ENCODE assay signal across 8 mouse cellular contexts in the genomic region with DNA sequence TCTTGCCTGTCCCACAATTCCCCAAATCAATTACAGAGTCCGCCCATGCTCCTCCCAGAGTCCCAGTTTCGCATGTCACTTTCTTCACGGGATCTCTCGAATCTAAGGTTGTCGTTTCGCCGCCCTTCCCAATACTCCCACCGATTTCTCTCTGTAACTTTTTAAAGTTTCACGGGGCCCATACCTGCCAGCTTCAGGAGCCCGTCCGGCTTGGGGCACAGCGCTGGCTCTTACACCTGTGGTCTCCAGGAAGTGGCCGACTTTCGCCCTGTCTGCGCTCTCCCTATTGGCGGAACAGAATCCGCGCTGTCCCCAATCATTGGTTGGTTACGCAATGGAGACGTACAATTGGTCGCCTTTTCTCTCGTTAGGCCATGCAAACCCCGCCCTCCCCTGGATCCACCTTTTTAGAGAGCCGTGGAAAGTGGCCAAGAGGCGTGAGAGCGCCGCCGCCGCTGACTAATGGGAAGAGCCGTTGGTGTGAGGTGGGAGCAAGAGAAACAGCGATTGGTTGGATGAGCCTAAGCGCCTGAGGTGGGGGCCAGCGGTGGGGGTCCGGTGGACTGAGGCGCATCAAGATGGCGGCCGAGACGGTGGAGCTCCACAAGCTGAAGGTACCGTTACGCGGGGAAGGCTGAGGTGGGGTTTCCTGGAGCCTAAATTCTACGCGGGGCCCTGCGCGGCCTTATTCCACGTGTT. TPM values are rescaled to one million over a fixed set of nuclear protein-coding genes. Genes with fewer than 3 reads are reported as not detected.
A peak's percentile ranks its signal among the peaks of the same experiment; 100 is the strongest.
DNase-seq lines count a peak whose midpoint lies in the region; ATAC-seq and TF ChIP-seq lines count a peak whose summit lies in the region.

Gene Ormdl2, minus strand, starts transcription at position 288 of the 699 bp plus-strand sequence.

- peak within 1 kb of the TSS; percentile 69 for H3K9ac ChIP-seq in hindbrain, postnatal 0 days (replicated peaks; ENCODE audit: low read length)

- H3K4me3 ChIP-seq in gastrocnemius, adult 2 months = peak within 1 kb of the TSS; percentile 99
- H3K4me3 ChIP-seq in hindbrain, postnatal 0 days (ENCODE audit: low read length) = peak within 1 kb of the TSS; percentile 76
- H3K4me3 ChIP-seq in left cerebral cortex, adult 2 months = peak within 1 kb of the TSS; percentile 88

- peak; percentile 98 for ATAC-seq in common myeloid progenitor, adult 5-6 weeks (replicated peaks; ENCODE audit: low read depth, poor library complexity, severe bottlenecking)
- ATAC-seq in hindbrain, postnatal 0 days = peak; percentile 100
- peak; percentile 98 for ATAC-seq in megakaryocyte, adult 5-6 weeks (ENCODE audit: poor library complexity, severe bottlenecking)

- under 1% methylated on average over 46 of the region's 46 CpGs for WGBS in hindbrain, postnatal 0 days

- H3K9me3 ChIP-seq in hindbrain, postnatal 0 days (ENCODE audit: low read length) = no peaks in the 10 kb centered on the region

- intact Hi-C loops in gastrocnemius, adult 2 months (cut with DNase I) = no loop called here
- intact Hi-C loops in left cerebral cortex, adult 2 months (cut with DNase I) = no loop called here

- peaks cover 31% of the 10 kb centered on the region for H3K36me3 ChIP-seq in hindbrain, postnatal 0 days (ENCODE audit: insufficient read depth, low read length)

- peak within 1 kb of the TSS; percentile 71 for H3K4me2 ChIP-seq in hindbrain, postnatal 0 days (ENCODE audit: low read depth, low read length)

- TF ChIP-seq CTCF in gastrocnemius, adult 2 months (IDR thresholded peaks at IDR 0.05) = no peak
- TF ChIP-seq CTCF in hindbrain, postnatal 0 days (IDR thresholded peaks at IDR 0.05; ENCODE audit: low read depth) = no peak; the same call in 1 of the 2 replicates
- no peak for TF ChIP-seq CTCF in left cerebral cortex, adult 2 months (IDR thresholded peaks at IDR 0.05)

- H3K27ac ChIP-seq in gastrocnemius, adult 2 months = peak within 1 kb of the TSS; percentile 96
- peak within 1 kb of the TSS; percentile 65; the same call in 1 of the 2 replicates for H3K27ac ChIP-seq in hindbrain, postnatal 0 days
- peak within 1 kb of the TSS; percentile 85 for H3K27ac ChIP-seq in left cerebral cortex, adult 2 months

- peaks cover 8% of the 10 kb centered on the region for H3K4me1 ChIP-seq in hindbrain, postnatal 0 days (ENCODE audit: insufficient read depth, low read length)

- DNase-seq in ZHBTc4 (ENCODE audit: low read depth, low spot score) = peak; percentile 100
- peak; percentile 99 for DNase-seq in gastrocnemius, adult 2 months
- peak; percentile 100 for DNase-seq in hindbrain, postnatal 0 days (ENCODE audit: low spot score)
- peak; percentile 99 for DNase-seq in left cerebral cortex, adult 2 months (ENCODE audit: extremely low spot score in 1 of 2, low spot score in 2 of 2)
- peak; percentile 99 for DNase-seq in right cerebral cortex, adult 2 months (ENCODE audit: low spot score in 2 of 2)
- DNase-seq in urinary bladder, postnatal 14 days (ENCODE audit: low spot score) = peak; percentile 99

- no peaks in the 10 kb centered on the region for H3K27me3 ChIP-seq in hindbrain, postnatal 0 days (ENCODE audit: insufficient read depth, low read length)

RNA-seq across cellular contexts. Expression of gene Ormdl2, which starts in this region (rescaled TPM):
- 86.6 and 90.4 TPM in 2 replicates for total RNA-seq in common myeloid progenitor, adult 5-6 weeks (2017)
- 1 to 10 TPM; 3.5 to 4.5 TPM for total RNA-seq in gastrocnemius, adult 2 months (2021)
- total RNA-seq in hindbrain, postnatal 0 days (2014; rRNA removed) = 12.0 and 23.1 TPM in 2 replicates
- polyA plus RNA-seq in hindbrain, postnatal 0 days (2015; fragmentation: Nextera tagmentation; extraction: Ambion mirVana) = 23.8 and 24.8 TPM in 2 replicates
- total RNA-seq in left cerebral cortex, adult 2 months (2021) = 1 to 10 TPM; 7.9 to 9.0 TPM
- total RNA-seq in megakaryocyte, adult 5-6 weeks (2015) = 49.5 and 65.2 TPM in 2 replicates
- 67.1 and 72.3 TPM in 2 replicates for total RNA-seq in megakaryocyte, adult 5-6 weeks (2017)

Comparison
In these comparisons a context has a peak if more than half of its experiments do, and no peak if none do; other contexts are left out.
1. Peak in every context shown above with its lines: DNase-seq, ATAC-seq, H3K4me3 ChIP-seq and H3K27ac ChIP-seq.